Mouse (Mus musculus) E14TG2a.4 (cell line): Measurements from ENCODE around the gene Ttc19.

ENCODE experiments used
- CTCF ChIP-seq: conservative IDR thresholded peaks from 2 replicates; pipeline ENCODE4 v1.5.1; 2014; ENCODE audit warnings: low read length
- POU5F1 ChIP-seq: IDR thresholded peaks from 2 replicates; pipeline ENCODE4 v1.6.1; 2014; ENCODE audit warnings: low read length, borderline replicate concordance

DNA sequence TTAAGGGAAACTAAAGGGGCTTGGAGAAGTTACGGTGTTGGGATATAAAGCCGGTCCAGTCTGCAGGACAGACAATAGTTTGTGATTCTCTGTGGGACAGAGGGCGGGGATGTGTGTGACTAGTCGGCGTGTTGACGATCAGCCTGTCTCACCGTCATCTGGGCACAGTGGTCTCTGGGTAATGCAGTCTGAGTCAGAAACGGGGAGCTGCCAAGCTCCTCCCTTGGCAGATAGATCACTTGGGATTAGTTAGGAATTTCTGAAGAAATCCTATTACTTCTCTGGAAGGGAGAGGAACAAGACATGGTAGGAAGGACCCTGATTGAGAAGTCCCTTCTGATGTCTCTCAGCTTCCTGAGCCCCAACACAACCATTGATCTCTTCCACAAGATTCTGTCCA, 37.4 kb upstream of the Ttc19 start:
- TF ChIP-seq CTCF (no peak), POU5F1 (no peak)
